Mouse (Mus musculus): Measurements from ENCODE around the gene Saxo2.

DNA sequence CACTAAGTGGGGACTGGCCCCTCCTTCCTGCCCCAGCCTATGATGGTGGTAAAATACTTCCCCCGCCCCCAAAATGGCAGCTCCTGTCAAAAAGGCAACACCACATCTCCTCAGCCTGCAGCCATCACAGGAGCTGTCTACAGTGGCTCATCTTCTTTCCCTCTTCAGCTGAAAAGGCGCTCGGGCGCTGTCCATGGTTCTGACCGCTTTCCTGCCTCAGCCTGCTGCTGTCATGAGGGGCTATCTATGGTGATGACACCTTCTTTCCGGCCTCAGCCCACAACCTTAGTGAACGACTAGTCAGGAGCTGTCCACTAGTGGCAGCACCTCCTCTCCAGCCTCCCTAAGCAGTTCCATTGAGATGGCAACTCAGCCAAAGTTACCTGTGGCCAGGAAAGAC is 23.0 kb downstream of the Saxo2 start:
- TF ChIP-seq CTCF (IDR thresholded peaks at IDR 0.05), result no peak
- TF ChIP-seq POLR2A (IDR thresholded peaks at IDR 0.05; ENCODE audit: insufficient read depth, low read depth, low read length), result no peak
- TF ChIP-seq EP300 (IDR thresholded peaks at IDR 0.05; ENCODE audit: insufficient read depth, low read depth, low read length), result no peak

All from heart, adult 2 months (tissue).